ENCODE assay signal across 19 mouse cellular contexts in the genomic region with DNA sequence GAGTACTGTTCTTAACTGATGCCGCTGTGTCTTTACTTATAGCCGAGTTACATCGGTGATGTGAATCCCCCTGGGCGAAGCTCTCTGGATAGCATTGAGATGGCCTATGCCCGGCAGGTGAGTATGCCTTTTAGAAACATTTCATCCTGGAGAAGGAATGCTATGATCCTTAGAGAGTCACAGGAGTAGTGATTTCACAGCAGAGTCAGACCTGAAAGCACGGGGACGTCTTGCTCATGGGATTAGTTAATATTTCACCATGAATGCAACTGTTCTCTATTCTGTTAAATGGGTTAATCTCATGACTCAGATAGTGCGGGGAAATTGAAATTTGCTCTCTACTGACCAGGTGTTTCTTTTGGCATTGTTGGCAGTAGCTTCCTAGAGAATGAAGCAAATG. TPM values are rescaled to one million over a fixed set of nuclear protein-coding genes. Genes with fewer than 3 reads are reported as not detected.
DNase-seq lines count a peak whose midpoint lies in the region; ATAC-seq lines count a peak whose summit lies in the region.
"Had no signal": no experiment of that assay in that cellular context is flagged by ENCODE, and none has a peak within 500 bp of the region (broad histone marks: within the 10 kb centered on the region; RNA-seq: fewer than 3 reads in every experiment).

No protein-coding gene starts in this region.

- H3K4me2 ChIP-seq in hindbrain, embryonic 13.5 days, result no peak overlapping the region
- no peak overlapping the region for H3K4me2 ChIP-seq in hindbrain, embryonic 11.5 days (replicated peaks; ENCODE audit: low read depth, low read length)
- H3K4me2 ChIP-seq in neural tube, embryonic 14.5 days (ENCODE audit: low read depth, low read length), result no peak overlapping the region
- no peak overlapping the region for H3K4me2 ChIP-seq in kidney, embryonic 16.5 days (replicated peaks; ENCODE audit: low read depth, low read length)
- H3K4me2 ChIP-seq: embryonic facial prominence, embryonic 15.5 days; liver, embryonic 12.5 days; lung, embryonic 15.5 days; midbrain, embryonic 13.5 days had no signal

- H3K4me1 ChIP-seq in hindbrain, embryonic 13.5 days (replicated peaks), result peaks cover 17% of the 10 kb centered on the region; the same call in 1 of the 2 replicates
- H3K4me1 ChIP-seq in hindbrain, embryonic 11.5 days (replicated peaks; ENCODE audit: control insufficient read depth, insufficient read depth, low read length), result no peaks in the 10 kb centered on the region
- H3K4me1 ChIP-seq in neural tube, embryonic 14.5 days (ENCODE audit: control insufficient read depth, insufficient read depth, low read length), result no peaks in the 10 kb centered on the region
- H3K4me1 ChIP-seq in kidney, embryonic 16.5 days (ENCODE audit: insufficient read depth, low read length), result no peaks in the 10 kb centered on the region
- H3K4me1 ChIP-seq: embryonic facial prominence, embryonic 15.5 days had no signal

- no peak overlapping the region for H3K4me3 ChIP-seq in hindbrain, embryonic 13.5 days
- no peak overlapping the region for H3K4me3 ChIP-seq in hindbrain, embryonic 11.5 days (ENCODE audit: low read depth, low read length)
- H3K4me3 ChIP-seq in neural tube, embryonic 14.5 days (ENCODE audit: low read depth, low read length), result no peak overlapping the region
- H3K4me3 ChIP-seq in kidney, embryonic 16.5 days (ENCODE audit: low read length), result no peak overlapping the region
- H3K4me3 ChIP-seq: embryonic facial prominence, embryonic 15.5 days; forebrain, embryonic 10.5 days; heart, adult 2 months; liver, embryonic 12.5 days; lung, embryonic 15.5 days; midbrain, embryonic 13.5 days had no signal

- peaks cover 22% of the 10 kb centered on the region for H3K36me3 ChIP-seq in hindbrain, embryonic 13.5 days
- H3K36me3 ChIP-seq in hindbrain, embryonic 11.5 days (ENCODE audit: control insufficient read depth, insufficient read depth, low read length), result no peaks in the 10 kb centered on the region
- no peaks in the 10 kb centered on the region; the same call in 1 of the 2 replicates for H3K36me3 ChIP-seq in neural tube, embryonic 14.5 days (ENCODE audit: control insufficient read depth, insufficient read depth, low read length)
- H3K36me3 ChIP-seq in kidney, embryonic 16.5 days (ENCODE audit: insufficient read depth, low read length), result no peaks in the 10 kb centered on the region
- H3K36me3 ChIP-seq: lung, embryonic 15.5 days had no signal

- 91% methylated on average over 8 of the region's 8 CpGs for WGBS in hindbrain, embryonic 13.5 days
- 93% methylated on average over 8 of the region's 8 CpGs for WGBS in hindbrain, embryonic 11.5 days
- WGBS in neural tube, embryonic 14.5 days, result 92% methylated on average over 8 of the region's 8 CpGs
- 85% methylated on average over 8 of the region's 8 CpGs for WGBS in kidney, embryonic 16.5 days

- no peak for ATAC-seq in hindbrain, embryonic 13.5 days (ENCODE audit: low FRiP score)
- ATAC-seq in hindbrain, embryonic 11.5 days (ENCODE audit: low FRiP score), result no peak
- no peak for ATAC-seq in neural tube, embryonic 14.5 days (ENCODE audit: low read depth)
- ATAC-seq in kidney, embryonic 16.5 days (ENCODE audit: low FRiP score, low TSS enrichment), result no peak
- ATAC-seq: liver, embryonic 12.5 days; midbrain, embryonic 13.5 days had no signal

- no peaks in the 10 kb centered on the region for H3K27me3 ChIP-seq in hindbrain, embryonic 13.5 days
- no peaks in the 10 kb centered on the region for H3K27me3 ChIP-seq in hindbrain, embryonic 11.5 days (ENCODE audit: control insufficient read depth, insufficient read depth, low read length)
- no peaks in the 10 kb centered on the region for H3K27me3 ChIP-seq in neural tube, embryonic 14.5 days (ENCODE audit: control insufficient read depth, insufficient read depth, low read length)
- H3K27me3 ChIP-seq in kidney, embryonic 16.5 days (ENCODE audit: insufficient read depth, low read length), result no peaks in the 10 kb centered on the region
- H3K27me3 ChIP-seq: embryonic facial prominence, embryonic 15.5 days; liver, embryonic 12.5 days; lung, embryonic 15.5 days; midbrain, embryonic 13.5 days had no signal

- 0 out of 2 replicates have a peak overlapping the region, but pooled peaks have one; percentile 31 for H3K27ac ChIP-seq in hindbrain, embryonic 13.5 days
- H3K27ac ChIP-seq in hindbrain, embryonic 11.5 days (ENCODE audit: low read depth, low read length), result no peak overlapping the region
- H3K27ac ChIP-seq in neural tube, embryonic 14.5 days (ENCODE audit: low read depth, low read length), result peak overlapping the region; percentile 44
- H3K27ac ChIP-seq in kidney, embryonic 16.5 days (ENCODE audit: low read length), result peak overlapping the region; percentile 45; the same call in 1 of the 2 replicates
- H3K27ac ChIP-seq: embryonic facial prominence, embryonic 15.5 days; forebrain, embryonic 10.5 days; heart, adult 2 months; liver, embryonic 12.5 days; midbrain, embryonic 13.5 days had no signal

- DNase-seq in hindbrain, embryonic 11.5 days (ENCODE audit: low spot score), result no peak
- no peak for DNase-seq in neural tube, embryonic 10.5 days (ENCODE audit: extremely low spot score, low spot score)
- no peak for DNase-seq in c-Kit-positive CD71-positive TER-119-positive erythroid progenitor cells, embryonic 14.5 days (ENCODE audit: low spot score)
- DNase-seq in lung, adult 18-20 months, result no peak
- DNase-seq: adrenal gland, postnatal 36 days; cerebellum, adult 8-10 months; right cerebral cortex, adult 18-20 months; spleen, adult 18-20 months; thymus, adult 18-20 months had no signal

- H3K9ac ChIP-seq in hindbrain, embryonic 13.5 days, result no peak overlapping the region
- no peak overlapping the region for H3K9ac ChIP-seq in hindbrain, embryonic 11.5 days (ENCODE audit: low read depth, low read length)
- no peak overlapping the region for H3K9ac ChIP-seq in neural tube, embryonic 14.5 days (replicated peaks; ENCODE audit: low read depth, low read length)
- H3K9ac ChIP-seq in kidney, embryonic 16.5 days (replicated peaks; ENCODE audit: low read length), result no peak overlapping the region
- H3K9ac ChIP-seq: embryonic facial prominence, embryonic 15.5 days; liver, embryonic 12.5 days; lung, embryonic 15.5 days; midbrain, embryonic 13.5 days had no signal

- H3K9me3 ChIP-seq in hindbrain, embryonic 13.5 days, result no peaks in the 10 kb centered on the region
- H3K9me3 ChIP-seq in hindbrain, embryonic 11.5 days (ENCODE audit: control insufficient read depth, low read length), result no peaks in the 10 kb centered on the region
- no peaks in the 10 kb centered on the region for H3K9me3 ChIP-seq in neural tube, embryonic 14.5 days (ENCODE audit: control insufficient read depth, low read length)
- no peaks in the 10 kb centered on the region for H3K9me3 ChIP-seq in kidney, embryonic 16.5 days (ENCODE audit: low read length)
- H3K9me3 ChIP-seq: embryonic facial prominence, embryonic 15.5 days; forebrain, embryonic 10.5 days; liver, embryonic 12.5 days; lung, embryonic 15.5 days; midbrain, embryonic 13.5 days had no signal

RNA-seq across cellular contexts. Expression of a gene that starts 36.4 kb away (rescaled TPM):
- 0.14 and 0.19 TPM in 2 replicates for polyA plus RNA-seq in hindbrain, embryonic 13.5 days (2015; fragmentation: Nextera tagmentation; extraction: Ambion mirVana)
- 0.06 TPM in 1 of 2 replicates, not detected in the other for polyA plus RNA-seq in hindbrain, embryonic 11.5 days (2014; fragmentation: Nextera tagmentation; extraction: Ambion mirVana)
- 0.08 TPM in 1 of 2 replicates, not detected in the other for polyA plus RNA-seq in neural tube, embryonic 14.5 days (2014; fragmentation: Nextera tagmentation; extraction: Ambion mirVana)
- 14.5 and 16.6 TPM in 2 replicates for polyA plus RNA-seq in kidney, embryonic 16.5 days (2015; fragmentation: Nextera tagmentation; extraction: Ambion mirVana)
- polyA plus RNA-seq: forebrain, embryonic 10.5 days; liver, embryonic 12.5 days; stomach, embryonic 14.5 days had no signal

Comparison
In these comparisons a context has a peak if more than half of its experiments do, and no peak if none do; other contexts are left out.
1. RNA of a gene that starts 36.4 kb away (polyA plus RNA-seq): 14.5 to 16.6 TPM in kidney, embryonic 16.5 days; 0.14 to 0.19 TPM in hindbrain, embryonic 13.5 days, 0.08 TPM in neural tube, embryonic 14.5 days and 0.06 TPM in hindbrain, embryonic 11.5 days; every median in the first group is over 10 times any median in the second.